Mouse (Mus musculus): Measurements from ENCODE around the gene Sec14l2.
"Not testable (repeated sequence)": the region's sequence is repeated elsewhere in the genome, so short reads cannot be mapped to it uniquely, and the experiment has no call there.

Gene Sec14l2

DNA sequence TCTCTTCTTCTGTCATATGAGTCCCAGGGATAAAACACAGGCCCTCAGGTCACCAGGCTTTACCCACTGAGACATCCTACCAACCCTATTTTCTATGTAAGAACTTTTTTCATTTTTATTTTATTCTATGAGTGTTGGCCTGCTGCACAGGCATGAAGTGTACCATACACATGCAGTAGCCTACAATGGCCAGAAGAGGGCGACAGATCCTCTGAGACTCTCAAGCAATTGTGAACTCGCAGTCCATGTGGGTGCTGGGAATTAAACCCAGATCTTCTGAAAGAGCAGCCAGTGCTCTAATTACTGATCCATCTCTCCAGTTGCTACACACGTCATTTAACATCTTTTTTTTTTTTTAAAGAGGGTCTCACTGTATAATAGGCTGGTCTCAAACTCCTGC, 10.2 kb upstream of the Sec14l2 start:
- DNase-seq (ENCODE audit: low spot score) = no peak

- not testable (repeated sequence) for DNase-seq (ENCODE audit: low spot score)
These were observed 5.2 kb upstream of the Sec14l2 start for GRCm38 (mm10) chr11:4128461-4128860.

- DNase-seq (ENCODE audit: low spot score) = no peak
These were observed 3.8 kb upstream of the Sec14l2 start for GRCm38 (mm10) chr11:4127059-4127458.

- no peak for DNase-seq (ENCODE audit: low spot score)
These were observed 707 bp upstream of the Sec14l2 start for GRCm38 (mm10) chr11:4123922-4124321.

- no peak for DNase-seq (ENCODE audit: low spot score)
These were observed 989 bp downstream of the Sec14l2 start for GRCm38 (mm10) chr11:4122226-4122625.

- no peak for DNase-seq (ENCODE audit: low spot score)
These were observed 1.5 kb downstream of the Sec14l2 start for GRCm38 (mm10) chr11:4121691-4122090.

DNA sequence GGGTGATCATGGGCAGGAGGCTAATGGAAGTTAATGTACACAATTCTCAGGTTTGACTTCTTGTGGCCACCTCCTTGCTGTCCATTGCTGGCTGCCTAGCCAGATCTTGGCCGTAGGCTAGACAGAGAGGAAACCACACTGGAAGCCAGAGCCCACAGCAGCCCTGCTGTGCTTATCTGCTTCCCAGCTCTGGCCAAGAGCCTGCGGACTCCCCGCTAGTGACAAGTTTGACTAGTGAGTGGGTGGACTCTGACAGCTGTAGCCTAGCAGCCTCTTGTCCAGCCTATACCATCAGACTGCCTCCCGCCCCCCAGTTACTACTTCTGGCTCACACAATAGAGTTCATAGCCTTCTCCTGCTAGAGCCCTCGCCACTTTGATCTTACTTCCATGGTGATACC, 3.6 kb downstream of the Sec14l2 start:
- no peak for DNase-seq (ENCODE audit: low spot score)

DNA sequence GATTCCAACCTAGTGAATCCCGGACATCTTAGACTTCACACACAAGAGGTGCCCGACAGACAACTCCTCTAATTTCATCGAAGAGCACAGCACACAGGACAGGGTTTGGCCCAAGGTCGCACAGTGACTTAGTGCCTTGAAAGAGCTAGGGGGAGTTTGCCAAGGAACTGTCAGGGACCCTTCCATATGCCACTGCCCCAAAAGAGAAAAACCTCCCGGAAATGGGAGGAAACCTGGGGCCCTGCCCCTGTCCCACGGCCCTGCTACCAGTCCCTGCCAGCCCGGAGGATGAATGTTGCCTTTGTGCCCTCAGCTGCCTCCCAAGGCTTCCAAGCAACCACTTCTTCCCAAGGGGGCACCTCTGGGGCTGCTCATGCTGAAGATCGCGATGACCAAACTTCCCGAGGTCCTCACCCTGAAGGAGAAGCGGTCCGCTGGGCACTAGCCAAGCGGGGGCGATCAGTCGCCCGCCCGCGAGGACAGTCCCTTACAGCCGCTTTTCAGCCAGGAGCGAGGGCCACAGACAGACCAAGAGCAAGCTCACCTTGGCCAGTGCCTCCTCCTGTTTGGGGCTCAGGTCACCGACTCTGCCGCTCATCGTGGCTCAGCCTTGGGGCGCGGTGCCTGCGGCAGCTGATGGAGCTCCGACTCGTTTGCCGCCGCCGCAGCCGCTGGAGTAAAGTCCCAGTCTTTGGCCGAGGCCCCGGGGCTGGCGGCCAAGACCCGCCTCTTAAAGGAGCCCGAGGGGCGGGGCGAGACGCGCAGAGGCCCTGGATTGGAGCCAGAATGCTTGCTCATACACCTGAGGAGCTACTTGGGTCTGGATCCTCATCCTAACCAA, 4.9 kb downstream of the Sec14l2 start:
- DNase-seq (ENCODE audit: low spot score) = no peak

DNA sequence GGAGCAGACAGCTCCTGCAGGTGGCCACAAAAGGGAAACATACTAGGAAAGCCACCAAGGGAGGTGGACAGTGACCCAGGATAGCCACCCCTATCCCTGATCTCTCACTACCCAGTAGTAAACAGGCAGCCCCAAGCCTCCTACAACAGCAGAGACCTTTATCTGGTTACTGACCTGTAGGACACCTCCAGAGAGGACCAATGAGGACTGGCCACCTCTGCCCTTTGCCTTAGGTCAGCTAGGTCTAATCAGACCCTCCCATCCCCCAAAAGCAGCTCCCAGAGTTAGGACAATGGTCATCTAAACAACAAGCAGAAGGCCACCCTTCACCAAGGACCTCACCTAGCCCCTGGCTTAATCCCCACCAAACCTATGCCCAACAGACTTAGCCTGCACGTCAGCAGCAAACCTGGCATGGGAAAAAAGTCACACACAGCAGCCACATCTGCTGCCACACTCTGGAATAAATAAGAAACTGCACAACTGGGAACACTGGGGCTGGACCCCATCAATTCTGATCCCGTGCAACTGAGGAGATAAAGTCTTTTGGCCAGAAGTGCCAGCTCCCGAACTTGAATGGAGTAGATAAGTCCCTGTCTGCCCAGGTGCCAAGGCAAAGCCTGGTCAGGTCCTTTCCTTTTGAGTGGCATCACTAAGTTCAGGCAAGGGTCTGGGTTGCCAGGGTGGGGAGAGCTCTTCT, 5.7 kb downstream of the Sec14l2 start:
- DNase-seq (ENCODE audit: low spot score) = no peak

GRCm38 (mm10) chr11:4116458-4117141, 6.6 kb downstream of the Sec14l2 start:
- no peak for DNase-seq (ENCODE audit: low spot score)

DNA sequence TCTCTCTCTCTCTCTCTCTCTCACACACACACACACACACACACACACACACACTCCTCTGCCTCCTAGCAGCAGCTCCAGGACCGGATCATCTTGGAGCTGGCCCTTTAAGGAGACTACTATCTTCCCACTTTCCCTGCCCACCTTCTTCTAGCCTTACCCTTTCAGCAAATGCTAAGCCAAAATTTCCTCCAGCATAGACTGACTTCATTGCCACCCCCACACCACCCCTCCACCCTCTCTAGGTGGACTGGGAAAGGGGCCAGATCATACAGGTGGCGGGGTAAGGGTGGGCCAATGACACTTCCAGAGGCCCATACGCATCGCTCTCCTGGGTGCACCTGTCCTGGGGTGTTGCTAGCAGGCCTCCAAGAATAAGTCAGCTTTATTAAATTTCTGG, 7.8 kb downstream of the Sec14l2 start:
- DNase-seq (ENCODE audit: low spot score) = no peak

DNA sequence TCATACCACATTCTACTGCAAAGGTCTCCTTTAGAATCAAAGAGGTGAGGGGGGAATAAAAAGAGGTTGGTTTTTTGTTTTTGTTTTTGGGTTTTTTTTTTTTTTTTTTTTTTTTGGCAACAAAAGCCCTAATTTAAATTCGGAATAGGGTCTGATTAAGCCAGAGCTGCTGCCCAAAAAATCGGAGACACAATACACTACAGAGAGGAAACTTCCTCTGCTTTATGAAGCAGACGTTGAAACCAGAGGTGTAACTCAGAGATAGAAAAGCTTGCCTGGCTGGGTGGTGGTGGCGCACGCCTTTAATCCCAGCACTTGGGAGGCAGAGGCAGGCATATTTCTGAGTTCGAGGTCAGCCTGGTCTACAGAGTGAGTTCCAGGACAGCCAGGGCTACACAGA, 8.7 kb downstream of the Sec14l2 start:
- not testable (repeated sequence) for DNase-seq (ENCODE audit: low spot score)

- DNase-seq (ENCODE audit: low spot score) = no peak
These were observed 9.2 kb downstream of the Sec14l2 start for GRCm38 (mm10) chr11:4113970-4114369.

GRCm38 (mm10) chr11:4113496-4113895, 9.7 kb downstream of the Sec14l2 start:
- no peak for DNase-seq (ENCODE audit: low spot score)

GRCm38 (mm10) chr11:4112861-4113260, 10.4 kb downstream of the Sec14l2 start:
- no peak for DNase-seq (ENCODE audit: low spot score)

DNA sequence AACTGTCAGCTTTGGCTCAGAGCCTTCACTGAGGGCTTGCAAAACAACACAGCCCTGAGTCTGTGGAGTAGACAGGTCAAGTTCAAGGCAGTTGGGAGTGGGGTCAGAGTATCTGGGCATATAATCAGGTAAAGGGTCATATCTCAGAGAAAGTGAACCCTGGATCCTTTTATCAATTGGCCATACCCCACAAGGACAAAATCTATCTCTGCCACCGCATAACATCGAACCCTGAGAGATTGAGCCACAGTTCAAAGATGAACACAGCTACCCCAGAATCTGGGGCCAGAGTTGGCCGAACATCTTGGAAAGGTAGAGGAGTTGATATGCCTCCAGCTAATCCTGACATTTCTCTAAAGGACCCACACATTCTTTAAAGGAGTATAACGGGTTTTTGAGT, 11.2 kb downstream of the Sec14l2 start:
- no peak for DNase-seq (ENCODE audit: low spot score)

DNA sequence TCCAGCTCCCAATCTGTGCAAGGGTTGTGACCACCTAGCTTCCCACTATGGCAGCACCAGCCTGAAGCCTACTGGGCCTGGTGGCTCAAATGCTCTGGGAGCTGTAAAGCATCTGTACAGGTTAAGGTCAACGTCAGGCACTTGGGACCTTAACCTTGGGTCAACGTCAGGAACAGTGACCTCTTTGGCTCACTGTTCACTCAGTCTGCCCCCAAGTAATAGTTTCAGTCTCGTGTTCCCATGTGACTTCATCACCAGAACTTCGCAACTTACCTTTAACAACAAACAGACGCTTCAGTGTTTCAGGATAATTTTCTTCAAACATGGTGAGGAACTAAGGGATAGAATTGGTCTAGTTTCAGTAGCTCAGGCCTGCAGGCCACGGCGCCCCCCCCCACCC, 14.5 kb downstream of the Sec14l2 start:
- DNase-seq (ENCODE audit: low spot score) = no peak

GRCm38 (mm10) chr11:4107901-4108300, 15.3 kb downstream of the Sec14l2 start:
- DNase-seq (ENCODE audit: low spot score) = not testable (repeated sequence)

GRCm38 (mm10) chr11:4105444-4105843, 17.8 kb downstream of the Sec14l2 start:
- no peak for DNase-seq (ENCODE audit: low spot score)

DNA sequence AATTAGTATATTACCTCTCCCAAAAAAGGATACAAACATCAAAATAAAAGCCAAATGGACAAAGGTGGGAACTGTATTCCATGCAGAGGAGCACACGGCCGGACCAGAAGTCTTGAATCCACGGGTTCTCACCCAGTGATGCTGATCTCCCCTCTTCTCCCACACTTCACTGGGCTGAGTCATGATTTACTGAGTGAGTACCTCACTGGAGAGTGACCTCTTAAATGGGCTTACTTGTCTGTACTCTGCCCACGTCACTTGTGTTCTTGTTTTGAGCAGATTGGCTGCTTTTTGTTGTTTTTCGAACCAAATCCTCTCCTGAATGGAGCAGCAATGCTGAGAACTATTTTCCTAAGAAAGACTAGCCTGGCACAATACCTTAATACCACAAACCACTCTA, 18.2 kb downstream of the Sec14l2 start:
- no peak for DNase-seq (ENCODE audit: low spot score)

DNA sequence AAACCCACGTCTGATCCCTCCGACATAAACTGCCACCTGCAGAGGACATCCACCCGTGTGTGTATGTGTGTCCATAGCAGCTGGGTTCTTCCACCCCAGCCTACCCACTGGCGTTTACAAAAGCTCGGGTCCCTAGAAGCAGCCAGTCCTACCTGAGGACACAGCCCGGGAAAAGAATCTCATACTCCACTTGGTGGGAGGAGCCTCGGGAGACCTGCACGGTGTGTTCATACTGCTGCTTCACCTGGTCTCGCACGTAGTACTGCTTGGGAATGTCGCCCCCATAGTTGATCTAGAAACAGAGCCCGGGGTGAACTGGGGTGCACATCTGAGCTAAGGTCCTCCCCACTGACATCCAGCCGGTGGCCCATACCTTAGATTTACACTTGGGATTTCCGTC, 19.7 kb downstream of the Sec14l2 start:
- DNase-seq (ENCODE audit: low spot score) = no peak

DNA sequence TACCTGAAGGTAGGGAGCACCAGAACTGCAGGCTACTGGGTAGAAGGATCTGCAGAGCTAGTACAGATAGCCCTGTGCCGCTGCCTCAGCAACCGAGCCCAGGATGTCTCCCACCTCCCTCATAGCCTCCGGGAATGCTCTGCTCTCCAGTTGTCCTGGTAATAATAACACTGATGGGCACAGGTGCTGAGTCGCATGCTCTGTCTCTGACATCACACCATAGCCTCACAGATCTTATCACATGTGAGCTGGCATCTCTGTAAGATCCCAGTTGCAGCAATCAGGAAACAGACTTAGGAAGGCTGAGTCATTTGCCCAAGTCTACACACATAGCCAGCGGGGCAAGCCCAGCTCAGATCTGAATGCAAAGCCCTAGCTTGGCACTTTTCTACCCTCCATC, 21.4 kb downstream of the Sec14l2 start:
- no peak for DNase-seq (ENCODE audit: low spot score)

DNA sequence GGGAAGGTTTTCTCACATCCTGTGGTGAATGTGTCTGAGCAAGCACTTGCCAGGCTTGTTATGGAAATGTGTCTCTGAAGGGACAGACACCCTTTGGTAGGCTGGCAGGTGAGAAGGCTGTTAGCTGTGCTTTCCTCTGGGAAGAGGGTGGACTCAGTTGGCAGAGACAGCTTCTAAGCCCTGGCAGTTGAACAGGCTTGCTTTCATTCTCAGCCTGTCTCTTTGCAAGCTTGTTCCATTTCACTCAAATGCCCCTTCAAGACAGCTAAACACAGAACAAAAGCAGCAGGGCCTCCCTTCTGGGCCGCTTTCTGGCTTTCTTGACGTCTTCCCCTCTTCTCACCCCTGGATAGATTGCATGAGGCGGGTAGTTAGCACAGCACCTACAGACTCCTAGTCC, 23.8 kb downstream of the Sec14l2 start:
- DNase-seq (ENCODE audit: low spot score) = no peak
